Mouse (Mus musculus): ENCODE data around the gene Plcb4. TPM values are rescaled to one million over a fixed set of nuclear protein-coding genes. Genes with fewer than 3 reads are reported as not detected.

The Plcb4 gene
- polyA plus RNA-seq, 1 experiment from 2014 or later = 12.4 TPM

- ATAC-seq (ENCODE audit: insufficient number of reproducible peaks, low FRiP score, low TSS enrichment, low read depth) (no peak), DNase-seq (ENCODE audit: low spot score) (no peak)
- Histone ChIP-seq H3K4me2 (ENCODE audit: low read depth, severe bottlenecking) (no peak overlapping the region), H3K9ac (ENCODE audit: low read length) (no peak overlapping the region), H3K36me3 (ENCODE audit: control insufficient read depth, insufficient read depth, low read length) (no peaks in the 10 kb centered on the region), H3K27ac (replicated peaks; ENCODE audit: low read depth, low read length) (no peak overlapping the region), H3K4me3 (ENCODE audit: low read depth, low read length) (no peak overlapping the region), H3K27me3 (ENCODE audit: control insufficient read depth, insufficient read depth, low read length) (no peaks in the 10 kb centered on the region), H3K9me3 (ENCODE audit: control insufficient read depth, low read length) (no peaks in the 10 kb centered on the region), H3K4me1 (ENCODE audit: control insufficient read depth, insufficient read depth, low read length) (no peaks in the 10 kb centered on the region)
- 89% methylated on average over 9 of the region's 9 CpGs for WGBS
Observed at GRCm38 (mm10) chr2:135886081-135886679, 227.4 kb downstream of the Plcb4 start.

GRCm38 (mm10) chr2:135887805-135888204, 229.0 kb downstream of the Plcb4 start:
- no peaks in the 10 kb centered on the region for H3K36me3 ChIP-seq (ENCODE audit: control insufficient read depth, insufficient read depth, low read length)
- H3K4me2 ChIP-seq (ENCODE audit: low read depth, severe bottlenecking) = no peak overlapping the region
- DNase-seq (ENCODE audit: low spot score) = no peak
- no peak overlapping the region for H3K9ac ChIP-seq (ENCODE audit: low read length)
- no peaks in the 10 kb centered on the region for H3K27me3 ChIP-seq (ENCODE audit: control insufficient read depth, insufficient read depth, low read length)
- no peaks in the 10 kb centered on the region for H3K9me3 ChIP-seq (ENCODE audit: control insufficient read depth, low read length)
- no peak for ATAC-seq (ENCODE audit: insufficient number of reproducible peaks, low FRiP score, low TSS enrichment, low read depth)
- no peaks in the 10 kb centered on the region for H3K4me1 ChIP-seq (ENCODE audit: control insufficient read depth, insufficient read depth, low read length)
- 78% methylated on average over 2 of the region's 2 CpGs for WGBS
- no peak overlapping the region for H3K4me3 ChIP-seq (ENCODE audit: low read depth, low read length)
- no peak overlapping the region for H3K27ac ChIP-seq (replicated peaks; ENCODE audit: low read depth, low read length)

GRCm38 (mm10) chr2:135888206-135888605, 229.4 kb downstream of the Plcb4 start:
- no peaks in the 10 kb centered on the region for H3K27me3 ChIP-seq (ENCODE audit: control insufficient read depth, insufficient read depth, low read length)
- H3K4me2 ChIP-seq (ENCODE audit: low read depth, severe bottlenecking) = no peak overlapping the region

GRCm38 (mm10) chr2:135888767-135889166, 230.0 kb downstream of the Plcb4 start:
- 94% methylated on average over 10 of the region's 10 CpGs for WGBS
- Histone ChIP-seq H3K4me1 (ENCODE audit: control insufficient read depth, insufficient read depth, low read length) (no peaks in the 10 kb centered on the region), H3K4me2 (ENCODE audit: low read depth, severe bottlenecking) (no peak overlapping the region), H3K36me3 (ENCODE audit: control insufficient read depth, insufficient read depth, low read length) (no peaks in the 10 kb centered on the region), H3K9me3 (ENCODE audit: control insufficient read depth, low read length) (no peaks in the 10 kb centered on the region), H3K9ac (ENCODE audit: low read length) (no peak overlapping the region), H3K4me3 (ENCODE audit: low read depth, low read length) (no peak overlapping the region), H3K27ac (replicated peaks; ENCODE audit: low read depth, low read length) (no peak overlapping the region), H3K27me3 (ENCODE audit: control insufficient read depth, insufficient read depth, low read length) (no peaks in the 10 kb centered on the region)
- ATAC-seq (ENCODE audit: insufficient number of reproducible peaks, low FRiP score, low TSS enrichment, low read depth) (no peak), DNase-seq (ENCODE audit: low spot score) (no peak)

More at GRCm38 (mm10) chr2:135888206-135888605, 229.4 kb downstream of the Plcb4 start:
- Histone ChIP-seq H3K4me3 (ENCODE audit: low read depth, low read length) (no peak overlapping the region), H3K36me3 (ENCODE audit: control insufficient read depth, insufficient read depth, low read length) (no peaks in the 10 kb centered on the region), H3K4me1 (ENCODE audit: control insufficient read depth, insufficient read depth, low read length) (no peaks in the 10 kb centered on the region), H3K9me3 (ENCODE audit: control insufficient read depth, low read length) (no peaks in the 10 kb centered on the region), H3K27ac (replicated peaks; ENCODE audit: low read depth, low read length) (no peak overlapping the region), H3K9ac (ENCODE audit: low read length) (no peak overlapping the region)
- 79% methylated on average over 4 of the region's 4 CpGs for WGBS
- no peak for DNase-seq (ENCODE audit: low spot score)
- no peak for ATAC-seq (ENCODE audit: insufficient number of reproducible peaks, low FRiP score, low TSS enrichment, low read depth)

GRCm38 (mm10) chr2:135890083-135890482, 231.3 kb downstream of the Plcb4 start:
- no peak for ATAC-seq (ENCODE audit: insufficient number of reproducible peaks, low FRiP score, low TSS enrichment, low read depth)
- no peaks in the 10 kb centered on the region for H3K9me3 ChIP-seq (ENCODE audit: control insufficient read depth, low read length)
- no peak overlapping the region for H3K9ac ChIP-seq (ENCODE audit: low read length)
- no peaks in the 10 kb centered on the region for H3K36me3 ChIP-seq (ENCODE audit: control insufficient read depth, insufficient read depth, low read length)
- H3K27me3 ChIP-seq (ENCODE audit: control insufficient read depth, insufficient read depth, low read length) = no peaks in the 10 kb centered on the region
- WGBS = 83% methylated on average over 1 of the region's 1 CpGs
- no peak overlapping the region for H3K4me3 ChIP-seq (ENCODE audit: low read depth, low read length)
- H3K27ac ChIP-seq (replicated peaks; ENCODE audit: low read depth, low read length) = no peak overlapping the region
- H3K4me2 ChIP-seq (ENCODE audit: low read depth, severe bottlenecking) = no peak overlapping the region
- no peak for DNase-seq (ENCODE audit: low spot score)
- no peaks in the 10 kb centered on the region for H3K4me1 ChIP-seq (ENCODE audit: control insufficient read depth, insufficient read depth, low read length)

- ATAC-seq (ENCODE audit: insufficient number of reproducible peaks, low FRiP score, low TSS enrichment, low read depth) (no peak), DNase-seq (ENCODE audit: low spot score) (no peak)
- H3K9ac ChIP-seq (ENCODE audit: low read length) = no peak overlapping the region
- H3K4me3 ChIP-seq (ENCODE audit: low read depth, low read length) = no peak overlapping the region
- H3K4me1 ChIP-seq (ENCODE audit: control insufficient read depth, insufficient read depth, low read length) = no peaks in the 10 kb centered on the region
- H3K4me2 ChIP-seq (ENCODE audit: low read depth, severe bottlenecking) = no peak overlapping the region
- 92% methylated on average over 10 of the region's 10 CpGs for WGBS
- H3K36me3 ChIP-seq (ENCODE audit: control insufficient read depth, insufficient read depth, low read length) = no peaks in the 10 kb centered on the region
- no peak overlapping the region for H3K27ac ChIP-seq (replicated peaks; ENCODE audit: low read depth, low read length)
- H3K27me3 ChIP-seq (ENCODE audit: control insufficient read depth, insufficient read depth, low read length) = no peaks in the 10 kb centered on the region
- no peaks in the 10 kb centered on the region for H3K9me3 ChIP-seq (ENCODE audit: control insufficient read depth, low read length)
Observed at GRCm38 (mm10) chr2:135891097-135891496, 232.3 kb downstream of the Plcb4 start.

- Histone ChIP-seq H3K36me3 (ENCODE audit: control insufficient read depth, insufficient read depth, low read length) (no peaks in the 10 kb centered on the region), H3K27ac (replicated peaks; ENCODE audit: low read depth, low read length) (no peak overlapping the region), H3K9ac (ENCODE audit: low read length) (no peak overlapping the region), H3K4me1 (ENCODE audit: control insufficient read depth, insufficient read depth, low read length) (no peaks in the 10 kb centered on the region), H3K4me2 (ENCODE audit: low read depth, severe bottlenecking) (no peak overlapping the region), H3K4me3 (ENCODE audit: low read depth, low read length) (no peak overlapping the region), H3K9me3 (ENCODE audit: control insufficient read depth, low read length) (no peaks in the 10 kb centered on the region), H3K27me3 (ENCODE audit: control insufficient read depth, insufficient read depth, low read length) (no peaks in the 10 kb centered on the region)
- ATAC-seq (ENCODE audit: insufficient number of reproducible peaks, low FRiP score, low TSS enrichment, low read depth) = no peak
- 89% methylated on average over 5 of the region's 5 CpGs for WGBS
- DNase-seq (ENCODE audit: low spot score) = no peak
Observed at GRCm38 (mm10) chr2:135891686-135892085, 232.9 kb downstream of the Plcb4 start.

- H3K4me3 ChIP-seq (ENCODE audit: low read depth, low read length) = no peak overlapping the region
- 84% methylated on average over 2 of the region's 2 CpGs for WGBS
- H3K9ac ChIP-seq (ENCODE audit: low read length) = no peak overlapping the region
- DNase-seq (ENCODE audit: low spot score) (no peak), ATAC-seq (ENCODE audit: insufficient number of reproducible peaks, low FRiP score, low TSS enrichment, low read depth) (no peak)
- H3K27ac ChIP-seq (replicated peaks; ENCODE audit: low read depth, low read length) = no peak overlapping the region
- H3K4me2 ChIP-seq (ENCODE audit: low read depth, severe bottlenecking) = no peak overlapping the region
- no peaks in the 10 kb centered on the region for H3K9me3 ChIP-seq (ENCODE audit: control insufficient read depth, low read length)
- H3K36me3 ChIP-seq (ENCODE audit: control insufficient read depth, insufficient read depth, low read length) = no peaks in the 10 kb centered on the region
- no peaks in the 10 kb centered on the region for H3K4me1 ChIP-seq (ENCODE audit: control insufficient read depth, insufficient read depth, low read length)
- no peaks in the 10 kb centered on the region for H3K27me3 ChIP-seq (ENCODE audit: control insufficient read depth, insufficient read depth, low read length)
Observed at GRCm38 (mm10) chr2:135894582-135894981, 235.8 kb downstream of the Plcb4 start.

GRCm38 (mm10) chr2:135898025-135898424, 239.2 kb downstream of the Plcb4 start:
- no peak for DNase-seq (ENCODE audit: low spot score)

More at GRCm38 (mm10) chr2:135898025-135898424, 239.2 kb downstream of the Plcb4 start:
- Histone ChIP-seq H3K4me2 (ENCODE audit: low read depth, severe bottlenecking) (no peak overlapping the region), H3K4me1 (ENCODE audit: control insufficient read depth, insufficient read depth, low read length) (no peaks in the 10 kb centered on the region), H3K9ac (ENCODE audit: low read length) (no peak overlapping the region), H3K36me3 (ENCODE audit: control insufficient read depth, insufficient read depth, low read length) (no peaks in the 10 kb centered on the region), H3K4me3 (ENCODE audit: low read depth, low read length) (no peak overlapping the region), H3K9me3 (ENCODE audit: control insufficient read depth, low read length) (no peaks in the 10 kb centered on the region), H3K27ac (replicated peaks; ENCODE audit: low read depth, low read length) (no peak overlapping the region), H3K27me3 (ENCODE audit: control insufficient read depth, insufficient read depth, low read length) (no peaks in the 10 kb centered on the region)
- 89% methylated on average over 4 of the region's 4 CpGs for WGBS
- ATAC-seq (ENCODE audit: insufficient number of reproducible peaks, low FRiP score, low TSS enrichment, low read depth) = no peak
